Mouse (Mus musculus): ENCODE data around the gene Cacna2d3. TPM values are rescaled to one million over a fixed set of nuclear protein-coding genes. Genes with fewer than 3 reads are reported as not detected.

Cacna2d3 gene
- polyA plus RNA-seq, 1 experiment from 2014 or later, result 2.0 TPM

GRCm38 (mm10) chr14:29191426-29191825 is 530.2 kb downstream of the Cacna2d3 start:
- H3K27ac ChIP-seq (replicated peaks; ENCODE audit: low read depth, low read length), result no peak overlapping the region
- no peak overlapping the region for H3K4me3 ChIP-seq (ENCODE audit: low read depth, low read length)
- ATAC-seq (ENCODE audit: insufficient number of reproducible peaks, low FRiP score, low TSS enrichment, low read depth), result no peak
- no peak overlapping the region for H3K4me2 ChIP-seq (ENCODE audit: low read depth, severe bottlenecking)
- no peaks in the 10 kb centered on the region for H3K36me3 ChIP-seq (ENCODE audit: control insufficient read depth, insufficient read depth, low read length)
- H3K4me1 ChIP-seq (ENCODE audit: control insufficient read depth, insufficient read depth, low read length), result no peaks in the 10 kb centered on the region
- no peak overlapping the region for H3K9ac ChIP-seq (ENCODE audit: low read length)
- 94% methylated on average over 3 of the region's 3 CpGs for WGBS
- no peaks in the 10 kb centered on the region for H3K27me3 ChIP-seq (ENCODE audit: control insufficient read depth, insufficient read depth, low read length)
- H3K9me3 ChIP-seq (ENCODE audit: control insufficient read depth, low read length), result no peaks in the 10 kb centered on the region
- DNase-seq (ENCODE audit: low spot score), result no peak

DNA sequence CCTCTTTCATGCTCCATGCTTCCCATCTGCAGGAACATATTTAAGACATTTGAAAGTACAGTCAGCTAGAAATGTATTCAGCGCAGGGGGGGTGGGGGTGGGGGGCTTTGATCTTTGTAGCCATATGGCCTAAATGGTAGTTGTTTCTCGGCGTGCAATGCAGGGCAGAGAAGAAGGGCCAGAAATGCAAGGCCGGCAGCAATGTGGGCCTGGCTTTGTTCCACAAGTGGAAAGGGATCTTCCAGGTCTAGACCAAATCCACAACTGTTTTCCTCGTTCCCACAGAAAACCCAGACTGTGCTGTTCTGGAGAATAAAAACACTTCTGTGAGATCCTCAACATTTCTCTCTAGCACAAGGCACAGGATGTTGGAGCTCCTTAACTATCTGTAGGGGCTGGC is 537.9 kb downstream of the Cacna2d3 start:
- H3K36me3 ChIP-seq (ENCODE audit: control insufficient read depth, insufficient read depth, low read length), result no peaks in the 10 kb centered on the region
- no peak overlapping the region for H3K27ac ChIP-seq (replicated peaks; ENCODE audit: low read depth, low read length)
- H3K9me3 ChIP-seq (ENCODE audit: control insufficient read depth, low read length), result no peaks in the 10 kb centered on the region
- H3K27me3 ChIP-seq (ENCODE audit: control insufficient read depth, insufficient read depth, low read length), result no peaks in the 10 kb centered on the region
- DNase-seq (ENCODE audit: low spot score) (no peak), ATAC-seq (ENCODE audit: insufficient number of reproducible peaks, low FRiP score, low TSS enrichment, low read depth) (no peak)
- 75% methylated on average over 5 of the region's 5 CpGs for WGBS
- no peak overlapping the region for H3K4me3 ChIP-seq (ENCODE audit: low read depth, low read length)
- no peaks in the 10 kb centered on the region for H3K4me1 ChIP-seq (ENCODE audit: control insufficient read depth, insufficient read depth, low read length)
- no peak overlapping the region for H3K9ac ChIP-seq (ENCODE audit: low read length)
- no peak overlapping the region for H3K4me2 ChIP-seq (ENCODE audit: low read depth, severe bottlenecking)

DNA sequence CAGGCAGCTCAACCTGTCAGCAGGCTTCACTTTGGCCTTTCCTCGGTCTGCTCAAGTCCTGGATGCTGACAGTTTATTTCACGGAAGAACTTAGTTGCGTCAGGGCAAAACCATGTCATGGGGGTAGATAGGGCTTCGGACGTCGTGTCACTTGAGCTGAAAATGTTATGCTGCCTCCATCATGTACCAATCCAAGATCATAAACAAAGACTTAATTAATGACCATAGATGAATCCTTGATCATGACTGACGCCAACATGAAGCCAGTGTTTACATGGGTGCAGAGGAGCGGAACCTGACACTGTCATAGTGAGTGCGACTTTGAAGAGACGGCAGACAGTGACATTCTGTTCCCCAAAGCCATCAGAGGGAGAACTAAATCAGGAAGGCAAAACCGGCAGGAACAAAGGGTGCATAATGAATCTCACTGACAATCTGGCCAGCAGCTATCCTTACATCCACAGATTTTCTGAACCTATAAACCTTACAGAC is 542.2 kb downstream of the Cacna2d3 start:
- no peak for DNase-seq (ENCODE audit: low spot score)
- ATAC-seq (ENCODE audit: insufficient number of reproducible peaks, low FRiP score, low TSS enrichment, low read depth), result no peak
- Histone ChIP-seq H3K36me3 (ENCODE audit: control insufficient read depth, insufficient read depth, low read length) (no peaks in the 10 kb centered on the region), H3K27me3 (ENCODE audit: control insufficient read depth, insufficient read depth, low read length) (no peaks in the 10 kb centered on the region), H3K4me1 (ENCODE audit: control insufficient read depth, insufficient read depth, low read length) (no peaks in the 10 kb centered on the region), H3K27ac (replicated peaks; ENCODE audit: low read depth, low read length) (no peak overlapping the region), H3K9ac (ENCODE audit: low read length) (no peak overlapping the region), H3K4me3 (ENCODE audit: low read depth, low read length) (no peak overlapping the region), H3K9me3 (ENCODE audit: control insufficient read depth, low read length) (no peaks in the 10 kb centered on the region), H3K4me2 (ENCODE audit: low read depth, severe bottlenecking) (no peak overlapping the region)
- WGBS, result 69% methylated on average over 11 of the region's 11 CpGs

- Histone ChIP-seq H3K4me2 (ENCODE audit: low read depth, severe bottlenecking) (no peak overlapping the region), H3K9ac (ENCODE audit: low read length) (no peak overlapping the region), H3K4me1 (ENCODE audit: control insufficient read depth, insufficient read depth, low read length) (no peaks in the 10 kb centered on the region), H3K4me3 (ENCODE audit: low read depth, low read length) (no peak overlapping the region), H3K27me3 (ENCODE audit: control insufficient read depth, insufficient read depth, low read length) (no peaks in the 10 kb centered on the region), H3K9me3 (ENCODE audit: control insufficient read depth, low read length) (no peaks in the 10 kb centered on the region), H3K27ac (replicated peaks; ENCODE audit: low read depth, low read length) (no peak overlapping the region), H3K36me3 (ENCODE audit: control insufficient read depth, insufficient read depth, low read length) (no peaks in the 10 kb centered on the region)
- WGBS, result 55% methylated on average over 15 of the region's 15 CpGs
- ATAC-seq (ENCODE audit: insufficient number of reproducible peaks, low FRiP score, low TSS enrichment, low read depth) (no peak), DNase-seq (ENCODE audit: low spot score) (no peak)
Measured at GRCm38 (mm10) chr14:29178695-29179396, 542.8 kb downstream of the Cacna2d3 start.

- WGBS, result 86% methylated on average over 3 of the region's 3 CpGs
- DNase-seq (ENCODE audit: low spot score), result no peak
Measured at GRCm38 (mm10) chr14:29174762-29175161, 546.9 kb downstream of the Cacna2d3 start.

GRCm38 (mm10) chr14:29172207-29172606 is 549.5 kb downstream of the Cacna2d3 start:
- Histone ChIP-seq H3K27ac (replicated peaks; ENCODE audit: low read depth, low read length) (no peak overlapping the region), H3K36me3 (ENCODE audit: control insufficient read depth, insufficient read depth, low read length) (no peaks in the 10 kb centered on the region), H3K9me3 (ENCODE audit: control insufficient read depth, low read length) (no peaks in the 10 kb centered on the region), H3K4me3 (ENCODE audit: low read depth, low read length) (no peak overlapping the region), H3K4me2 (ENCODE audit: low read depth, severe bottlenecking) (no peak overlapping the region), H3K27me3 (ENCODE audit: control insufficient read depth, insufficient read depth, low read length) (no peaks in the 10 kb centered on the region), H3K4me1 (ENCODE audit: control insufficient read depth, insufficient read depth, low read length) (no peaks in the 10 kb centered on the region), H3K9ac (ENCODE audit: low read length) (no peak overlapping the region)
- DNase-seq (ENCODE audit: low spot score) (no peak), ATAC-seq (ENCODE audit: insufficient number of reproducible peaks, low FRiP score, low TSS enrichment, low read depth) (no peak)
- 30% methylated on average over 2 of the region's 2 CpGs for WGBS

More at GRCm38 (mm10) chr14:29174762-29175161, 546.9 kb downstream of the Cacna2d3 start:
- H3K9me3 ChIP-seq (ENCODE audit: control insufficient read depth, low read length), result no peaks in the 10 kb centered on the region
- no peaks in the 10 kb centered on the region for H3K4me1 ChIP-seq (ENCODE audit: control insufficient read depth, insufficient read depth, low read length)
- no peak overlapping the region for H3K27ac ChIP-seq (replicated peaks; ENCODE audit: low read depth, low read length)
- H3K36me3 ChIP-seq (ENCODE audit: control insufficient read depth, insufficient read depth, low read length), result no peaks in the 10 kb centered on the region
- H3K27me3 ChIP-seq (ENCODE audit: control insufficient read depth, insufficient read depth, low read length), result no peaks in the 10 kb centered on the region
- ATAC-seq (ENCODE audit: insufficient number of reproducible peaks, low FRiP score, low TSS enrichment, low read depth), result no peak
- H3K4me3 ChIP-seq (ENCODE audit: low read depth, low read length), result no peak overlapping the region
- H3K4me2 ChIP-seq (ENCODE audit: low read depth, severe bottlenecking), result no peak overlapping the region
- no peak overlapping the region for H3K9ac ChIP-seq (ENCODE audit: low read length)

DNA sequence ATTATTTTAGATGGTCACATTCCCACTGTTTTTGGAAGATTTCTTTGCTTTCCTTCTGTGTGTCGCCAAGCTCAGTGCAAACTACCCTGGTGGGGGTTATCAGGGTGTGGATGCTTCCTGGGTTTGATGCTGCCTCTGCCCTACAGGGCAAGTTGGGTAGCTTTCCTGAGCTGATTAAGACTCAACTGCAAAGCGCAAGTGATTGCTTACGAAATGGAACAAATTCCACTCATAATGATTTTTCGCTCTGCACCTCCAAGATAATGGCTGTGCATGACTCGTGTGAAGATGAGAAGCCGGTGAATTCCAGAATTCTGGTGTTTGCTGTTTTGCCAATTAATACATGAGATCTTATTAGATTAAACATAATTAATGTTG is 557.0 kb downstream of the Cacna2d3 start:
- Histone ChIP-seq H3K27me3 (ENCODE audit: control insufficient read depth, insufficient read depth, low read length) (no peaks in the 10 kb centered on the region), H3K9ac (ENCODE audit: low read length) (no peak overlapping the region), H3K9me3 (ENCODE audit: control insufficient read depth, low read length) (no peaks in the 10 kb centered on the region), H3K36me3 (ENCODE audit: control insufficient read depth, insufficient read depth, low read length) (no peaks in the 10 kb centered on the region), H3K4me2 (ENCODE audit: low read depth, severe bottlenecking) (no peak overlapping the region), H3K4me1 (ENCODE audit: control insufficient read depth, insufficient read depth, low read length) (peaks cover 14% of the 10 kb centered on the region), H3K27ac (replicated peaks; ENCODE audit: low read depth, low read length) (no peak overlapping the region), H3K4me3 (ENCODE audit: low read depth, low read length) (no peak overlapping the region)
- no peak for ATAC-seq (ENCODE audit: insufficient number of reproducible peaks, low FRiP score, low TSS enrichment, low read depth)
- 55% methylated on average over 6 of the region's 6 CpGs for WGBS
- peak; percentile 34 for DNase-seq (ENCODE audit: low spot score)

GRCm38 (mm10) chr14:29163998-29164652 is 557.5 kb downstream of the Cacna2d3 start:
- Histone ChIP-seq H3K4me2 (ENCODE audit: low read depth, severe bottlenecking) (no peak overlapping the region), H3K4me1 (ENCODE audit: control insufficient read depth, insufficient read depth, low read length) (peaks cover 14% of the 10 kb centered on the region), H3K9ac (ENCODE audit: low read length) (no peak overlapping the region), H3K4me3 (ENCODE audit: low read depth, low read length) (no peak overlapping the region), H3K27ac (replicated peaks; ENCODE audit: low read depth, low read length) (no peak overlapping the region), H3K36me3 (ENCODE audit: control insufficient read depth, insufficient read depth, low read length) (no peaks in the 10 kb centered on the region), H3K9me3 (ENCODE audit: control insufficient read depth, low read length) (no peaks in the 10 kb centered on the region), H3K27me3 (ENCODE audit: control insufficient read depth, insufficient read depth, low read length) (no peaks in the 10 kb centered on the region)
- 12% methylated on average over 4 of the region's 4 CpGs for WGBS
- ATAC-seq (ENCODE audit: insufficient number of reproducible peaks, low FRiP score, low TSS enrichment, low read depth) (no peak), DNase-seq (ENCODE audit: low spot score) (peak; percentile 33)
